Mouse (Mus musculus): ENCODE measurements around the gene Epop.

DNA sequence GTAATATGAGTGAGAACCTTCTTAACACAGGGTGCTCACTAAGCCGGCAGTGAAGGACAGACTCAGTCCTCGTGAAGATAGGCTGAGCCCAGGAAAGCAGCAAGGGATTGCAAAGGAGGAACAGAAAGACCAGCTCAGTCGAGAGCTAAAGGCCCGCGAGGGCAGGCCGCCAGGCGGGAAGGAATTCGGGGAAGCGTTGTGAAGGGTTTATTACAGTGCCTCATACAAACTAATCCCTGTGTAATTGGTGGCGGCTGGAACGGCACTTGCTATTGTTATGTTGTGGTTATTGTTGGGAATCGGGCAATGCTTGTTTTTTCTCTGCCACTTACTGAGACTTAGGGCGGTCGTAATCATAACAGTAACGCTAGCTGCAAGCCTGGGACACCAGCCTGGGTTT is 47.9 kb upstream of the Epop start:
- no peak for TF ChIP-seq CTCF (IDR thresholded peaks at IDR 0.05; ENCODE audit: borderline replicate concordance, extremely low read depth, insufficient read depth, insufficient read length)
- TF ChIP-seq POLR2A (IDR thresholded peaks at IDR 0.05; ENCODE audit: borderline replicate concordance, extremely low read depth, insufficient read depth, insufficient read length, poor library complexity, severe bottlenecking) = no peak

All from brain, embryonic 14.5 days (tissue).